Mouse (Mus musculus): Measurements from ENCODE around the gene Rgs9bp. TPM values are rescaled to one million over a fixed set of nuclear protein-coding genes. Genes with fewer than 3 reads are reported as not detected.

The Rgs9bp gene
- polyA plus RNA-seq (2015; fragmentation: Nextera tagmentation; extraction: Ambion mirVana), result 0.03 TPM in 2 replicates

- Histone ChIP-seq H3K27ac (ENCODE audit: low read depth, low read length) (no peak within 1 kb of the TSS), H3K9ac (ENCODE audit: low read depth, low read length) (peak within 1 kb of the TSS; percentile 51), H3K9me3 (ENCODE audit: control insufficient read depth) (no peaks in the 10 kb centered on the region), H3K4me1 (replicated peaks; ENCODE audit: control insufficient read depth, insufficient read depth, low read length) (peaks cover 7% of the 10 kb centered on the region), H3K4me2 (replicated peaks; ENCODE audit: low read depth) (peak within 1 kb of the TSS; percentile 98), H3K27me3 (replicated peaks; ENCODE audit: control insufficient read depth, insufficient read depth, low read length) (peaks cover 30% of the 10 kb centered on the region), H3K4me3 (ENCODE audit: low read depth, low read length) (peak within 1 kb of the TSS; percentile 78), H3K36me3 (ENCODE audit: control insufficient read depth, insufficient read depth) (no peaks in the 10 kb centered on the region)
- under 1% methylated on average over 45 of the region's 45 CpGs for WGBS
- ATAC-seq, result peak; percentile 69
- no peak for TF ChIP-seq CTCF (IDR thresholded peaks at IDR 0.05; ENCODE audit: low read depth)
Observed at GRCm38 (mm10) chr7:35585191-35586054, at the start of gene Rgs9bp. Rgs9bp (minus strand) TSS chr7:35585582.

- H3K4me1 ChIP-seq (replicated peaks; ENCODE audit: control insufficient read depth, insufficient read depth, low read length), result no peaks in the 10 kb centered on the region
- no peaks in the 10 kb centered on the region for H3K27me3 ChIP-seq (replicated peaks; ENCODE audit: control insufficient read depth, insufficient read depth, low read length)
- TF ChIP-seq CTCF (IDR thresholded peaks at IDR 0.05; ENCODE audit: low read depth), result peak; percentile 80
- H3K36me3 ChIP-seq (ENCODE audit: control insufficient read depth, insufficient read depth), result peaks cover 55% of the 10 kb centered on the region
- no peak overlapping the region for H3K9ac ChIP-seq (ENCODE audit: low read depth, low read length)
- no peaks in the 10 kb centered on the region for H3K9me3 ChIP-seq (ENCODE audit: control insufficient read depth)
- no peak overlapping the region for H3K27ac ChIP-seq (ENCODE audit: low read depth, low read length)
- 77% methylated on average over 5 of the region's 5 CpGs for WGBS
- ATAC-seq, result no peak
- no peak overlapping the region for H3K4me2 ChIP-seq (replicated peaks; ENCODE audit: low read depth)
- no peak overlapping the region for H3K4me3 ChIP-seq (ENCODE audit: low read depth, low read length)
Observed at GRCm38 (mm10) chr7:35628496-35628895, 43.1 kb upstream of the Rgs9bp start.

GRCm38 (mm10) chr7:35627371-35627770 is 42.0 kb upstream of the Rgs9bp start:
- Histone ChIP-seq H3K4me3 (ENCODE audit: low read depth, low read length) (no peak overlapping the region), H3K36me3 (ENCODE audit: control insufficient read depth, insufficient read depth) (peaks cover 60% of the 10 kb centered on the region), H3K9ac (ENCODE audit: low read depth, low read length) (no peak overlapping the region), H3K4me1 (replicated peaks; ENCODE audit: control insufficient read depth, insufficient read depth, low read length) (no peaks in the 10 kb centered on the region), H3K4me2 (replicated peaks; ENCODE audit: low read depth) (no peak overlapping the region), H3K9me3 (ENCODE audit: control insufficient read depth) (no peaks in the 10 kb centered on the region), H3K27me3 (replicated peaks; ENCODE audit: control insufficient read depth, insufficient read depth, low read length) (no peaks in the 10 kb centered on the region), H3K27ac (ENCODE audit: low read depth, low read length) (no peak overlapping the region)
- no peak for ATAC-seq
- WGBS, result 95% methylated on average over 10 of the region's 10 CpGs
- TF ChIP-seq CTCF (IDR thresholded peaks at IDR 0.05; ENCODE audit: low read depth), result no peak

- Histone ChIP-seq H3K9me3 (ENCODE audit: control insufficient read depth) (no peaks in the 10 kb centered on the region), H3K4me1 (replicated peaks; ENCODE audit: control insufficient read depth, insufficient read depth, low read length) (no peaks in the 10 kb centered on the region), H3K27ac (ENCODE audit: low read depth, low read length) (no peak overlapping the region), H3K27me3 (replicated peaks; ENCODE audit: control insufficient read depth, insufficient read depth, low read length) (no peaks in the 10 kb centered on the region), H3K4me3 (ENCODE audit: low read depth, low read length) (no peak overlapping the region), H3K4me2 (replicated peaks; ENCODE audit: low read depth) (no peak overlapping the region), H3K9ac (ENCODE audit: low read depth, low read length) (no peak overlapping the region), H3K36me3 (ENCODE audit: control insufficient read depth, insufficient read depth) (peaks cover 64% of the 10 kb centered on the region)
- peak; percentile 20; the same call in 1 of the 2 replicates for TF ChIP-seq CTCF (IDR thresholded peaks at IDR 0.05; ENCODE audit: low read depth)
- no peak for ATAC-seq
- WGBS, result 95% methylated on average over 5 of the region's 5 CpGs
Observed at GRCm38 (mm10) chr7:35626038-35626437, 40.7 kb upstream of the Rgs9bp start.

- no peak overlapping the region for H3K4me3 ChIP-seq (ENCODE audit: low read depth, low read length)
- peaks cover 70% of the 10 kb centered on the region for H3K36me3 ChIP-seq (ENCODE audit: control insufficient read depth, insufficient read depth)
- H3K4me2 ChIP-seq (replicated peaks; ENCODE audit: low read depth), result no peak overlapping the region
- ATAC-seq, result no peak
- H3K9ac ChIP-seq (ENCODE audit: low read depth, low read length), result no peak overlapping the region
- no peak for TF ChIP-seq CTCF (IDR thresholded peaks at IDR 0.05; ENCODE audit: low read depth)
- no peaks in the 10 kb centered on the region for H3K4me1 ChIP-seq (replicated peaks; ENCODE audit: control insufficient read depth, insufficient read depth, low read length)
- 88% methylated on average over 10 of the region's 10 CpGs for WGBS
- H3K9me3 ChIP-seq (ENCODE audit: control insufficient read depth), result no peaks in the 10 kb centered on the region
- no peaks in the 10 kb centered on the region for H3K27me3 ChIP-seq (replicated peaks; ENCODE audit: control insufficient read depth, insufficient read depth, low read length)
- H3K27ac ChIP-seq (ENCODE audit: low read depth, low read length), result no peak overlapping the region
Observed at GRCm38 (mm10) chr7:35622626-35623025, 37.2 kb upstream of the Rgs9bp start.

- H3K9ac ChIP-seq (ENCODE audit: low read depth, low read length), result no peak overlapping the region
- no peak overlapping the region for H3K4me2 ChIP-seq (replicated peaks; ENCODE audit: low read depth)
- no peak for ATAC-seq
- no peaks in the 10 kb centered on the region for H3K27me3 ChIP-seq (replicated peaks; ENCODE audit: control insufficient read depth, insufficient read depth, low read length)
- no peak overlapping the region for H3K27ac ChIP-seq (ENCODE audit: low read depth, low read length)
- H3K4me1 ChIP-seq (replicated peaks; ENCODE audit: control insufficient read depth, insufficient read depth, low read length), result no peaks in the 10 kb centered on the region
- H3K4me3 ChIP-seq (ENCODE audit: low read depth, low read length), result no peak overlapping the region
- H3K9me3 ChIP-seq (ENCODE audit: control insufficient read depth), result no peaks in the 10 kb centered on the region
- H3K36me3 ChIP-seq (ENCODE audit: control insufficient read depth, insufficient read depth), result peaks cover 65% of the 10 kb centered on the region
- no peak for TF ChIP-seq CTCF (IDR thresholded peaks at IDR 0.05; ENCODE audit: low read depth)
- WGBS, result 83% methylated on average over 4 of the region's 4 CpGs
Observed at GRCm38 (mm10) chr7:35617513-35617912, 32.1 kb upstream of the Rgs9bp start.
